Comparison of ENCODE assay signal across 8 mouse cellular contexts in the genomic region with DNA sequence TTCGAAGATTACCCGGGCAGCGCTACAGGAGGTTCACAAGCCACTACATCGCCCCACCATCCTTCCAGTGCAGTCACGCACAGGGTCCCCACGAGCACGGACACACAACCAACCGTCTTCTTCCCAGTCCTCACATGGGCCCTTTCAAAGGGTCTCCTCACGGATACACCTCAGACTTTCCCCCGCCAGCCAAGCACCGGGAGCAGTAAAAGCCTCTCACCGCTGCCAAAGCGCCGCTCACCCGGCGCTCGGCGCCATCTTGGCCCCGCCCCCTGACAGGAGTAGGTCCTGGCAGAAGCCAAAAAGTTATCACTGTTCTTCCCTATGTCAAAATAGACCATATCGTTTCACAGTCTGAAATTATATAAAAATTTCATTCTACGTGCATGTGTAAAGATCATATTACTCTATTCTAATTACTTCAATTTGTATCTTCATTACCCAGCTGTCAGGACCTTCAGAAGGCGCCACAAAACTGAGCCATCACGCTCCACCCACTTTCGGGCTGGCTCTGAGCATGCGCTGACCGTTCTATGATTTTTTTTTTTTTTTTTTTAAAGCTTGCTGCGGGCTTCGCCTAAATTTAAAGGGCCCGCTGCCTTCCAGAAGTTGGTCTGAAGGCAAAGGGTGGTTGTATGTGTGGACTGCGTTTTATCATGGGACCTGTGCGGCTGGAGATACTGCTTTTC. TPM values are rescaled to one million over a fixed set of nuclear protein-coding genes. Genes with fewer than 3 reads are reported as not detected.
DNase-seq lines count a peak whose midpoint lies in the region; ATAC-seq lines count a peak whose summit lies in the region.

Gene Taf6, minus strand, starts transcription at position 502 of the 689 bp plus-strand sequence.
Gene Cnpy4, plus strand, starts transcription at position 536 of the 689 bp plus-strand sequence.

- no peaks in the 10 kb centered on the region for H3K9me3 ChIP-seq in forebrain, embryonic 10.5 days
- H3K9me3 ChIP-seq in heart, embryonic 15.5 days (replicated peaks): no peaks in the 10 kb centered on the region
- no peaks in the 10 kb centered on the region for H3K9me3 ChIP-seq in liver, embryonic 13.5 days (replicated peaks)
- H3K9me3 ChIP-seq in stomach, embryonic 14.5 days (ENCODE audit: control insufficient read depth, low read depth, low read length): no peaks in the 10 kb centered on the region

- no peaks in the 10 kb centered on the region for H3K27me3 ChIP-seq in forebrain, embryonic 10.5 days (ENCODE audit: poor library complexity, severe bottlenecking)
- H3K27me3 ChIP-seq in heart, embryonic 15.5 days: no peaks in the 10 kb centered on the region
- H3K27me3 ChIP-seq in liver, embryonic 13.5 days: no peaks in the 10 kb centered on the region
- no peaks in the 10 kb centered on the region for H3K27me3 ChIP-seq in stomach, embryonic 14.5 days (ENCODE audit: control insufficient read depth, insufficient read depth, low read length)

- under 1% methylated on average over 31 of the region's 31 CpGs for WGBS in forebrain, embryonic 10.5 days
- under 1% methylated on average over 31 of the region's 31 CpGs for WGBS in heart, embryonic 15.5 days
- under 1% methylated on average over 31 of the region's 31 CpGs for WGBS in liver, embryonic 13.5 days (ENCODE audit: insufficient replicate concordance)
- WGBS in stomach, embryonic 14.5 days: under 1% methylated on average over 31 of the region's 31 CpGs

- peak; percentile 78 to 86 for DNase-seq in CD8-positive naive resting alpha-beta T cell, adult 2 months (ENCODE audit: low read depth in 2 of 2, low spot score in 2 of 2)
- peak; percentile 73 for DNase-seq in c-Kit-positive CD71-negative TER-119-negative erythroid progenitor cells, embryonic 14.5 days (ENCODE audit: low read depth)
- DNase-seq in forebrain, embryonic 10.5 days (ENCODE audit: extremely low spot score, low spot score): peak; percentile 78
- peak; percentile 91 for DNase-seq in kidney, postnatal 14 days
- peak; percentile 83 for DNase-seq in liver, embryonic 13.5 days
- DNase-seq in natural killer cell, adult 2 months (ENCODE audit: low spot score in 2 of 2): peak; percentile 83 to 86

- peak; percentile 87 for ATAC-seq in heart, embryonic 15.5 days (replicated peaks; ENCODE audit: insufficient number of reproducible peaks, insufficient read depth, low FRiP score, low read depth)
- ATAC-seq in liver, embryonic 13.5 days (ENCODE audit: low read depth): peak; percentile 82
- ATAC-seq in stomach, embryonic 14.5 days (ENCODE audit: insufficient number of reproducible peaks, insufficient read depth, low FRiP score, low read depth): peak; percentile 84

- peaks cover 61% of the 10 kb centered on the region for H3K36me3 ChIP-seq in forebrain, embryonic 10.5 days (replicated peaks)
- H3K36me3 ChIP-seq in heart, embryonic 15.5 days: peaks cover 21% of the 10 kb centered on the region
- H3K36me3 ChIP-seq in liver, embryonic 13.5 days: peaks cover 36% of the 10 kb centered on the region
- H3K36me3 ChIP-seq in stomach, embryonic 14.5 days (ENCODE audit: control insufficient read depth, insufficient read depth, low read length): peaks cover 16% of the 10 kb centered on the region

- H3K9ac ChIP-seq in heart, embryonic 15.5 days: peak within 1 kb of the TSS; percentile 83
- peak within 1 kb of the TSS; percentile 86 for H3K9ac ChIP-seq in liver, embryonic 13.5 days
- H3K9ac ChIP-seq in stomach, embryonic 14.5 days (replicated peaks; ENCODE audit: low read depth, low read length): peak within 1 kb of the TSS; percentile 75

- H3K4me2 ChIP-seq in heart, embryonic 15.5 days: peak within 1 kb of the TSS; percentile 78
- H3K4me2 ChIP-seq in liver, embryonic 13.5 days: peak within 1 kb of the TSS; percentile 84
- peak within 1 kb of the TSS; percentile 72 for H3K4me2 ChIP-seq in stomach, embryonic 14.5 days (replicated peaks; ENCODE audit: low read depth, low read length)

- H3K27ac ChIP-seq in forebrain, embryonic 10.5 days: peak within 1 kb of the TSS; percentile 93
- H3K27ac ChIP-seq in heart, embryonic 15.5 days: peak within 1 kb of the TSS; percentile 79
- H3K27ac ChIP-seq in liver, embryonic 13.5 days: peak within 1 kb of the TSS; percentile 84
- peak within 1 kb of the TSS; percentile 76 for H3K27ac ChIP-seq in stomach, embryonic 14.5 days (ENCODE audit: low read length)

- peaks cover 16% of the 10 kb centered on the region for H3K4me1 ChIP-seq in forebrain, embryonic 10.5 days
- peaks cover 15% of the 10 kb centered on the region for H3K4me1 ChIP-seq in heart, embryonic 15.5 days (replicated peaks)
- peaks cover 36% of the 10 kb centered on the region for H3K4me1 ChIP-seq in liver, embryonic 13.5 days (replicated peaks)
- peaks cover 8% of the 10 kb centered on the region; the same call in 1 of the 2 replicates for H3K4me1 ChIP-seq in stomach, embryonic 14.5 days (ENCODE audit: control insufficient read depth, insufficient read depth, low read length)

- peak within 1 kb of the TSS; percentile 78 for H3K4me3 ChIP-seq in forebrain, embryonic 10.5 days
- peak within 1 kb of the TSS; percentile 85 for H3K4me3 ChIP-seq in heart, embryonic 15.5 days
- H3K4me3 ChIP-seq in liver, embryonic 13.5 days (replicated peaks): peak within 1 kb of the TSS; percentile 81
- H3K4me3 ChIP-seq in stomach, embryonic 14.5 days (ENCODE audit: low read depth, low read length): peak within 1 kb of the TSS; percentile 70

RNA-seq across cellular contexts. Expression of gene Taf6, which starts in this region (rescaled TPM):
- 151 and 155 TPM in 2 replicates for polyA plus RNA-seq in forebrain, embryonic 10.5 days (2016; fragmentation: Nextera tagmentation; extraction: Ambion mirVana)
- 54.4 and 61.7 TPM in 2 replicates for polyA plus RNA-seq in heart, embryonic 15.5 days (2015; fragmentation: Nextera tagmentation; extraction: Ambion mirVana)
- polyA plus RNA-seq in liver, embryonic 13.5 days (2015; fragmentation: Nextera tagmentation; extraction: Ambion mirVana): 39.1 and 50.9 TPM in 2 replicates
- 89.8 and 93.8 TPM in 2 replicates for polyA plus RNA-seq in stomach, embryonic 14.5 days (2014; fragmentation: Nextera tagmentation; extraction: Ambion mirVana)

RNA-seq across cellular contexts. Expression of gene Cnpy4, which starts in this region (rescaled TPM):
- polyA plus RNA-seq in forebrain, embryonic 10.5 days (2016; fragmentation: Nextera tagmentation; extraction: Ambion mirVana): 51.4 and 56.7 TPM in 2 replicates
- 18.8 and 27.3 TPM in 2 replicates for polyA plus RNA-seq in heart, embryonic 15.5 days (2015; fragmentation: Nextera tagmentation; extraction: Ambion mirVana)
- polyA plus RNA-seq in liver, embryonic 13.5 days (2015; fragmentation: Nextera tagmentation; extraction: Ambion mirVana): 17.6 and 18.4 TPM in 2 replicates
- polyA plus RNA-seq in stomach, embryonic 14.5 days (2014; fragmentation: Nextera tagmentation; extraction: Ambion mirVana): 54.2 and 56.0 TPM in 2 replicates

Comparison
In these comparisons a context has a peak if more than half of its experiments do, and no peak if none do; other contexts are left out.
1. Peak in every context shown above with its lines: DNase-seq, ATAC-seq, H3K4me3 ChIP-seq and H3K27ac ChIP-seq.